Mouse (Mus musculus) gastrocnemius, adult 8-10 months (tissue): Measurements from ENCODE around the gene Ap5z1. TPM values are rescaled to one million over a fixed set of nuclear protein-coding genes. Genes with fewer than 3 reads are reported as not detected.

Experiments
- DNase-seq, 2 experiments: peaks; one replicate each; pipeline ENCODE4 v3.0.0; 2022; ENCODE audit warnings: low spot score in 2 of 2
- total RNA-seq, 4 experiments: library from RNA; stranded (reverse); gene quantifications; 2 replicates each; pipeline ENCODE4 v1.2.4; 2022

Gene Ap5z1
- total RNA-seq, 4 experiments from 2014 or later: 3.7 to 5.0 (median 4.1) TPM

- DNase-seq: peak; percentile 38 to 61
These were observed 23.8 kb upstream of the Ap5z1 start for GRCm38 (mm10) chr5:142439911-142440432.

GRCm38 (mm10) chr5:142440451-142441147, 23.1 kb upstream of the Ap5z1 start:
- peak; percentile 96 to 98 for DNase-seq

- no peak for DNase-seq
These were observed 22.3 kb upstream of the Ap5z1 start for GRCm38 (mm10) chr5:142441332-142442044.

GRCm38 (mm10) chr5:142442045-142442440, 21.7 kb upstream of the Ap5z1 start:
- DNase-seq: no peak

DNA sequence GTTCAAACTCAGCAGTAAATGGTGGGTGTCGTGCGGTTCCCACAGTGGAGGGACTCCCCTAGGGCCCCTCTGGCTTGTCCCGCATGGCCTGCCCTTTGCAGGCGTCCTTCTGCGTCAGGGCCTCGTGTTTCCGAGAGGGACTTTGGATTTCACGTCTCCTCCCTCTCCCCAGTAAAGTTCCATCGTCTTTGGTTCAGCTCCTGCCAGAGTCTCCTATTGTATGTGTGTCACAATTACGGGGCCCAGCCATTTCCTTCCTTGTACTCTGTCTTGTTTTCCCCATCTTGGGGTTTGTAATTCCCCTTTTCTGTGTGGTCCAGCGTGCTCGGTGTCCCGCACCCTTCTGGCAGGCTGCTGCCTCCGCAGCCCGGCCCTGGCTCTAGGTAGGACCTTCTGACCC, 20.2 kb upstream of the Ap5z1 start:
- no peak for DNase-seq

DNA sequence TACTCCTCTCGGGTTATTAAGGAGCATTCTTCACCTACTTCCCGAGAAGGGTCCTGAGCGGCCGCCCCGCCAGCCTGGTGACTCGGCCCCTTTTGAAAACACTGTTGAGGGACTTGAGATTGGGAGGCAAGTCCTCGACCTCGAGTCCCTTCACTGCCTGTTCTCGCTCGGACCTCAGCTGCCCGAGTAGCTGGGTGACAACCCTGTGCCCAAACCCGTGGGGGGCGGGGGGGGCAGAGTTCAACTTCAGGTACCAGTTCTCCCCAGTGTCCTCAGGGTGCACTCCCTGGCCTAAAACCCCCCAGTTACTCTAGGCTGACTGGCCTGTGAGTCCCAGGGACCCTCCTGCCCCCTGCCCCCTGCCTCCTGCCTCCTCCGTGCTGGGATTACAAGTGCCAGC, 19.8 kb upstream of the Ap5z1 start:
- no peak for DNase-seq

DNA sequence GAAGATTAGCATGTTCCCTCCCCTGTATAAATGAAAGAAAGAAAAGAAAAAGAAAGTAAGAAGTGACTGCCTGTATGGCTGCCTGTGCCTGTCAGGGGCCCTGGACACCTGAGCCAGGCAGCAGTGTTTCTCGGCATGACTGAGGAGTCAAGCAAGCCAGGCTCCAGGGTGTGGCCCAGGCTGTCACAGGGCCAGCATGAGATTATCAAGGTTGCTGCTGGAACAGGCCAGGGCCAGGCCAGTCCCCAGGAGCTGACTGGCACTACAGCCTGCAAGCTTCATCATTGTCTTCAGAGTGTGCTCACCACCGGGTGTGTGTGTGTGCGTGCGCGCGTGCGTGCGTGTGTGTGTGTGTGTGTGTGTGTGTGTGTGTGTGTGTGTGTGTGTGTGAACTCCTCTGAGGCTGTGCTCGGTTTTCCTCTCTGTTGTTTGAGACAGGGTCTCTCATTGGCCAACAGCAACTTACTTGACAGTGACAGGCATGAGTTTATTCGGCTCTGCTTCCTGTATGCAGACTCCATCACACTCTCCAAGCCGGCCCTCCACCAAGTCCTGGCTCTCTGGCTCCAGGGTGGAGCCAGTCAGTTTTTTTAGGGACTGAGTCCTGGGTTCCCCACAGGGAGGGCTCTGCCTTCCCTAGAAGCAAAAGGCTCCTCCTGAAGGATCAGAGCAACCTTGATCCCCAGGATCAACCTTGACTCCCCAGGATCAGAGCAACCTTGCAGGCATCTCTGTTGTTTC, 18.8 kb upstream of the Ap5z1 start:
- peak; percentile 45 to 68 for DNase-seq

GRCm38 (mm10) chr5:142445709-142446108, 18.0 kb upstream of the Ap5z1 start:
- DNase-seq: no peak

DNA sequence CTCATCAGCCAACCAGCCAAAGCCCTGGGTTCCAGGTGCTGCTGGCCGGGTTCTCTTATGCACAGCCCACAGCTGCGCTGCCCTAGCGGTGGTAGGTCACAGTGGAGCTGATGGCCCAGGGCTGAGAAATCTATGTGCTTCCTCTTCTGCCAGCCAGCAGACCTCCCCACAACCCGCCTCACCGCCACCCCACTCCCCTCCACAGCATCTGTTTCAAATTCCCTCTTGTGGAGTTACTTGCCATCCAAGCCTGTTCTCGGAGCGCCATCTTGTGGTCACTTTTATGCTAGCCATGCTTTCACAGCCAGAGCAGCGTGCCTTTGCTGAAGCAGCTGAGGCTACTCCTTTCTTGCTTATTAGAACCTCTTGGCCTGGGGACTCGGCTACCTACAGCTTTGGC, 15.7 kb upstream of the Ap5z1 start:
- DNase-seq: peak; percentile 79 to 81

DNA sequence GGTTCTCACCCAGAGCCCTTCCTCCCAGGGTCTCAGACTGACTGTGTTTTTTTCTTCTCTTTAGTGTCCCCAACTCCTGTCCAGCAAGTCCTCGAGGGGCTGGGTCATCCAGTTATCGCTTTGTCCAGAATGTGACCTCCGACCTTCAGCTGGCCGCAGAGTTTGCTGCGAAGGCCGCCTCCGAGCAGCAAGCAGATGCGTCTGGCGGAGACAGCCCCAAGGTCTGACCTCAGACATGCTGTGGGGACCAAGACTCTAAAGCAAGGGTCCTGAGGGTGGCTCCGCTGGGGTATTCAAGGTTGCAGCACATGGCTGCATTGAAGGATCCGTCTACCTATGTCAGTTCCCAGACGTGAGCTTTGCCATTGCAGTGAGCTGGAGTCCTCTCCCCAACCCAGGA, 15.1 kb upstream of the Ap5z1 start:
- no peak for DNase-seq

DNA sequence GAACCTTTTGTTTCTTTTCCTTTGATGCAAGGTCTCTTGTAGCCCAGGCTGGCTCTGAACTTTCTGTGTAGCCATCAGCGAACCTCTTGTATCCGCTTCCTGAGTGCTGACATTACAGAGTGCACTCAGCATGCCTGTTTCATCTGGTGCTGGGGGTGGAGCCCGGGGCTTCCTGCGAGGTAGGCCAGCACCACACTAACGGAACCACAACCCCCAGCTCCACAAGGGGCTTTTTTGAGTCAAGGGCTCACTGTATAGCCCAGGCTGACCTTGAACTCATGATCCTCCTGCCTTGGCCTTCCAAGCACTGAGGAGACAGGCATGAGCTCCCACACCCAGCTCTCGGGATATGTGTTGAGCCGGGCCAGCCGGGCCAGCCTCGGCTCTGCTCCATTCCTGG, 12.9 kb upstream of the Ap5z1 start:
- DNase-seq: no peak

DNA sequence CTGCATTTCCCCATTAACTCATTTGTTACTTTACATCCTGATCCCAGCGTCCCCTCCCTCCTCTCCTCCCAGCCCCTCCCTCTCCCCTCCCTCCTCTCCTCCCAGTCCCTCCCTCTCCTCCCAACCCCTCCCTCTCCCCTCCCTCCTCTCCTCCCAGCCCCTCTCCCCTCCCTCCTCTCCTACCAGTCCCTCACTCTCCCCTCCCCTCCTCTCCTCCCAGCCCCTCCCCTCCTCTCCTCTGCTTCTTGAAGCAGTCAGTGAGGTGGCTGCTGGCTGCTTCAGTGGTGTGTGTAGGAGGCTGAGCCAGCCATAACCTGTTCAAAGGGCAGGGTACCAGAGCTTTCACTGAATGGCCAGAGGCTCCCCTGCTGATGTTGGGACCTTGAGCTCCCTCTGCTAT, 12.0 kb upstream of the Ap5z1 start:
- DNase-seq: no peak

DNA sequence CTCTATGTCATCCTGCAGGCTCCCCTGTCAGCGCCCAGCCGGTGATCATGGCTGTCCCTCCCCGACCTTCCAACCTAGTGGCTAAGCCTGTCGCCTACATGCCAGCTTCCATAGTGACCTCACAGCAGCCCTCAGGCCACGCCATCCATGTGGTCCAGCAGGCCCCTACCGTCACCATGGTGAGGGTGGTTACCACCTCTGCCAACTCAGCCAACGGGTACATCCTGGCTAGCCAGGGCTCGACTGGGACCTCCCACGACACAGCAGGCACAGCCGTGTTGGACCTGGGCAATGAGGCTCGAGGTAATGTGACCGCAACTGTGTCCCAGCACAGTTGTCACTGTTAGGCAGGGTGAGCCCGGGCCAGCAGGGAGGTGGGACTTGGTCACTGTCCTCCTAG, 10.0 kb upstream of the Ap5z1 start:
- no peak for DNase-seq

GRCm38 (mm10) chr5:142456318-142456717, 7.4 kb upstream of the Ap5z1 start:
- no peak for DNase-seq

DNA sequence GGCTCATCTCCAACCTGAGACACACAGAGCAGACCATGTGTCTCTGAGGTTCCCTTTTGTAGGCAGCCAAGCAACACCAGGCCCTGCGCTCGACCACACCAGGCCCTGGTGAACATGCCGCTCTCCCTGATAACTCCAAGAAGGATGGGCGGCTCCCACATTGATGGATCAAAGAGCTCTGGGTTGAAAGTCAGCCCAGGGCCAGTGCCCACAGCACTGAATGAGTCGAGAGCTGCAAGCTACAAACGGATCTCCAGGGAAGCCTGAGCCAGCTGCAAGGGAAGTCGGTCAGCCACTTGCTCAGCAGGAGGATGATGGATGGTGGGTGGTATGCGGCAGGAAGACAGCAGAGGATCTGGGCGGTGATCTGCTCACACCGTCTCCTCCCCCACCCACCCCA, 6.4 kb upstream of the Ap5z1 start:
- no peak for DNase-seq

GRCm38 (mm10) chr5:142458791-142459557, 4.8 kb upstream of the Ap5z1 start:
- no peak for DNase-seq

DNA sequence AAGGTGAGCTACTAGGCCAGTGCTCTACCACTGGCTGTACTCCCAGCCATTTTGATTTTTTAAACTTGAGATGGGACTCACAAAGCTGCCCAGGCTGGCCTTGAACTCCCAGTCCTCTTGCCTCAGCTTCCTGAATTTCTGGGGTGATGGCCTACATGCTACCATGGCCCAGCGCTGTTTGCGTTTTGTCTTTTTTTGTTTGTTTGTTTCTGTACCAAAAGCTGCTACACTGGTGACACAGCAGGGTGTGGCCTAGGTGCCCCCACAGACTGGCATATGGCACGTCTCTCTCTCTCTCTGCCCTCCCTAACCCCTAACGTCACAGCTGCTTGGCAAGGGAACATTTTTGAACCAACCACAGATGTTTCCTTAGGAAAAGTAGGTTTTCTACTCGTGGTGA, 3.9 kb upstream of the Ap5z1 start:
- DNase-seq: no peak

- no peak for DNase-seq
These were observed 1.7 kb upstream of the Ap5z1 start for GRCm38 (mm10) chr5:142461942-142462640.

GRCm38 (mm10) chr5:142462641-142462948, 1.1 kb upstream of the Ap5z1 start:
- no peak for DNase-seq

- DNase-seq: no peak
These were observed 733 bp upstream of the Ap5z1 start for GRCm38 (mm10) chr5:142463011-142463410.

DNA sequence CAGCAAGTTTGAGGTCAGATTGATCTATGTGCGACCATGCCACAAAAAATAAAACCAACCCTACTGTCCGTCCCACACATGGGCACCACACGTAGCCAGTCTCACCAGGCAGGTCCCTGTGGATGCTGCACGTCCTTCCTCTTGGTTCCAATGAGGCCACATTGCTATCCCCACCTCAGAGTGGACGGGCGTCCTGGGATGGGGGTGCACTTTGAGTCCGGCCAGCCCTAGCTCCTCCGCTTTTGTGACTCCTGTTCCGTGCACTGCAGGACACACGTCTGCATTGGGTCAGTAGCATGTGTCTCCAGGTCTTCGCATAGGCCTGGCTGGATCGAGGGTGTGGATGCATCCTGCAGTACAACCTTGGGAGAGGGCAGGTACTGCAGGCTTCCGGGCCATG, 4.6 kb downstream of the Ap5z1 start:
- no peak for DNase-seq
